Mouse (Mus musculus) forebrain, embryonic 16.5 days (tissue): ENCODE measurements around the gene Srprb. TPM values are rescaled to one million over a fixed set of nuclear protein-coding genes. Genes with fewer than 3 reads are reported as not detected.

Experiments used
- ATAC-seq: fragments of 200-750 bp; cut with Nextera tagmentation; 2 replicates; pipeline ENCODE4 v1.8.0; 2017; ENCODE audit warnings: mild to moderate bottlenecking, moderate library complexity
- H3K27ac ChIP-seq: fragments of 300-500 bp; sonication (generic); 2 replicates; pipeline ENCODE4 v1.5.1; 2014; ENCODE audit warnings: low read length, control low read depth
- H3K27me3 ChIP-seq: fragments of 300-500 bp; sonication (generic); replicated peaks from 2 replicates; pipeline ENCODE4 v1.6.1; 2014; ENCODE audit warnings: low read length; ENCODE audit not compliant: control insufficient read depth, insufficient read depth
- H3K36me3 ChIP-seq: fragments of 300-500 bp; sonication (generic); 2 replicates; pipeline ENCODE4 v1.6.1; 2014; ENCODE audit not compliant: control insufficient read depth, insufficient read depth
- H3K4me1 ChIP-seq: fragments of 300-500 bp; sonication (generic); replicated peaks from 2 replicates; pipeline ENCODE4 v1.6.1; 2014; ENCODE audit warnings: low read length; ENCODE audit not compliant: control insufficient read depth, insufficient read depth
- H3K4me2 ChIP-seq: fragments of 300-500 bp; sonication (generic); 2 replicates; pipeline ENCODE4 v1.6.1; 2014; ENCODE audit warnings: mild to moderate bottlenecking, low read length, control low read depth
- H3K4me3 ChIP-seq: fragments of 300-500 bp; sonication (generic); replicated peaks from 2 replicates; pipeline ENCODE4 v1.5.1; 2014; ENCODE audit warnings: mild to moderate bottlenecking, low read length, control low read depth
- H3K9ac ChIP-seq: fragments of 300-500 bp; sonication (generic); replicated peaks from 2 replicates; pipeline ENCODE4 v1.6.1; 2014; ENCODE audit warnings: low read depth, low read length, control low read depth
- H3K9me3 ChIP-seq: fragments of 300-500 bp; sonication (generic); 2 replicates; pipeline ENCODE4 v1.6.1; 2016; ENCODE audit warnings: low read length; ENCODE audit not compliant: control insufficient read depth
- WGBS: fragments of 180-500 bp; shearing (Covaris S2); extraction: QIAGEN DNeasy Blood & Tissue Kit; methylation state at CpG from one replicate; pipeline ENCODE4 v1.1.7; 2014; 5-methylcytosine and 5-hydroxymethylcytosine counted together
- polyA plus RNA-seq: library from polyadenylated mRNA; unstranded; fragments of >200 nt; fragmentation: Nextera tagmentation; extraction: Ambion mirVana; gene quantifications from 2 replicates; pipeline ENCODE4 v1.2.1, GENCODE M21; 2015

Gene Srprb
- polyA plus RNA-seq = 52.5 and 55.9 TPM in 2 replicates

GRCm38 (mm10) chr9:103201561-103202260, at the start of gene Srprb:
TSS of gene Srprb (minus strand) at chr9:103202137.
- Histone ChIP-seq H3K4me1 (peaks cover 5% of the 10 kb centered on the region), H3K27me3 (no peaks in the 10 kb centered on the region), H3K4me2 (peak within 1 kb of the TSS; percentile 53), H3K36me3 (peaks cover 11% of the 10 kb centered on the region; the same call in 1 of the 2 replicates), H3K9ac (peak within 1 kb of the TSS; percentile 80), H3K4me3 (peak within 1 kb of the TSS; percentile 91), H3K9me3 (no peaks in the 10 kb centered on the region), H3K27ac (peak within 1 kb of the TSS; percentile 67)
- ATAC-seq = peak; percentile 100
- WGBS = under 1% methylated on average over 45 of the region's 45 CpGs

GRCm38 (mm10) chr9:103248618-103249017, 46.7 kb upstream of the Srprb start:
- 64% methylated on average over 4 of the region's 4 CpGs for WGBS
- no peaks in the 10 kb centered on the region for H3K9me3 ChIP-seq
- no peak overlapping the region for H3K4me3 ChIP-seq
- H3K27me3 ChIP-seq = no peaks in the 10 kb centered on the region
- H3K9ac ChIP-seq = no peak overlapping the region
- no peaks in the 10 kb centered on the region for H3K36me3 ChIP-seq
- H3K4me1 ChIP-seq = no peaks in the 10 kb centered on the region
- H3K27ac ChIP-seq = no peak overlapping the region
- no peak for ATAC-seq
- H3K4me2 ChIP-seq = no peak overlapping the region

GRCm38 (mm10) chr9:103246526-103247168, 44.7 kb upstream of the Srprb start:
- Histone ChIP-seq H3K4me1 (no peaks in the 10 kb centered on the region), H3K27ac (no peak overlapping the region), H3K27me3 (no peaks in the 10 kb centered on the region), H3K9me3 (no peaks in the 10 kb centered on the region), H3K36me3 (no peaks in the 10 kb centered on the region), H3K4me2 (no peak overlapping the region), H3K4me3 (no peak overlapping the region), H3K9ac (no peak overlapping the region)
- WGBS = 84% methylated on average over 8 of the region's 8 CpGs
- no peak for ATAC-seq

GRCm38 (mm10) chr9:103243640-103244039, 41.7 kb upstream of the Srprb start:
- WGBS = 96% methylated on average over 4 of the region's 4 CpGs
- H3K36me3 ChIP-seq = no peaks in the 10 kb centered on the region
- no peak for ATAC-seq
- no peak overlapping the region for H3K27ac ChIP-seq
- no peak overlapping the region for H3K9ac ChIP-seq
- no peaks in the 10 kb centered on the region for H3K4me1 ChIP-seq
- H3K4me3 ChIP-seq = no peak overlapping the region
- no peaks in the 10 kb centered on the region for H3K27me3 ChIP-seq
- no peak overlapping the region for H3K4me2 ChIP-seq
- H3K9me3 ChIP-seq = no peaks in the 10 kb centered on the region

GRCm38 (mm10) chr9:103241206-103241605, 39.3 kb upstream of the Srprb start:
- H3K27me3 ChIP-seq = no peaks in the 10 kb centered on the region
- no peaks in the 10 kb centered on the region for H3K9me3 ChIP-seq
- 81% methylated on average over 2 of the region's 2 CpGs for WGBS
- no peak for ATAC-seq
- no peaks in the 10 kb centered on the region for H3K4me1 ChIP-seq
- no peaks in the 10 kb centered on the region for H3K36me3 ChIP-seq
- H3K4me2 ChIP-seq = no peak overlapping the region
- H3K4me3 ChIP-seq = no peak overlapping the region
- no peak overlapping the region for H3K9ac ChIP-seq
- H3K27ac ChIP-seq = no peak overlapping the region

- Histone ChIP-seq H3K27ac (no peak overlapping the region), H3K4me2 (no peak overlapping the region), H3K27me3 (no peaks in the 10 kb centered on the region), H3K4me3 (no peak overlapping the region), H3K36me3 (no peaks in the 10 kb centered on the region), H3K9ac (no peak overlapping the region), H3K9me3 (no peaks in the 10 kb centered on the region), H3K4me1 (no peaks in the 10 kb centered on the region)
- 94% methylated on average over 6 of the region's 6 CpGs for WGBS
- ATAC-seq = no peak
Observed at GRCm38 (mm10) chr9:103239471-103239870, 37.5 kb upstream of the Srprb start.

GRCm38 (mm10) chr9:103234565-103235165, 32.7 kb upstream of the Srprb start:
- 60% methylated on average over 7 of the region's 7 CpGs for WGBS
- H3K27ac ChIP-seq = no peak overlapping the region
- no peak for ATAC-seq

GRCm38 (mm10) chr9:103234059-103234458, 32.1 kb upstream of the Srprb start:
- Histone ChIP-seq H3K36me3 (no peaks in the 10 kb centered on the region), H3K27ac (no peak overlapping the region), H3K4me2 (no peak overlapping the region), H3K27me3 (no peaks in the 10 kb centered on the region), H3K4me1 (peaks cover 9% of the 10 kb centered on the region; the same call in 1 of the 2 replicates), H3K9me3 (no peaks in the 10 kb centered on the region), H3K9ac (no peak overlapping the region), H3K4me3 (no peak overlapping the region)
- WGBS = 72% methylated on average over 7 of the region's 7 CpGs
- ATAC-seq = no peak

More at GRCm38 (mm10) chr9:103234565-103235165, 32.7 kb upstream of the Srprb start:
- no peaks in the 10 kb centered on the region for H3K36me3 ChIP-seq
- H3K9me3 ChIP-seq = no peaks in the 10 kb centered on the region
- no peak overlapping the region for H3K4me2 ChIP-seq
- no peak overlapping the region for H3K4me3 ChIP-seq
- peaks cover 9% of the 10 kb centered on the region; the same call in 1 of the 2 replicates for H3K4me1 ChIP-seq
- H3K9ac ChIP-seq = no peak overlapping the region
- no peaks in the 10 kb centered on the region for H3K27me3 ChIP-seq

- H3K9ac ChIP-seq = no peak overlapping the region
- no peak overlapping the region for H3K4me3 ChIP-seq
- no peak overlapping the region for H3K4me2 ChIP-seq
- peaks cover 9% of the 10 kb centered on the region; the same call in 1 of the 2 replicates for H3K4me1 ChIP-seq
- no peaks in the 10 kb centered on the region for H3K27me3 ChIP-seq
- H3K9me3 ChIP-seq = no peaks in the 10 kb centered on the region
- no peak overlapping the region for H3K27ac ChIP-seq
- no peaks in the 10 kb centered on the region for H3K36me3 ChIP-seq
- WGBS = 81% methylated on average over 7 of the region's 7 CpGs
- no peak for ATAC-seq
Observed at GRCm38 (mm10) chr9:103233006-103233395, 31.1 kb upstream of the Srprb start.
